Mouse (Mus musculus): Measurements from ENCODE around the gene Atp6v1b1. TPM values are rescaled to one million over a fixed set of nuclear protein-coding genes. Genes with fewer than 3 reads are reported as not detected.
"Not testable (repeated sequence)": the region's sequence is repeated elsewhere in the genome, so short reads cannot be mapped to it uniquely, and the experiment has no call there.

Atp6v1b1 gene
- polyA plus RNA-seq, 1 experiment = not detected

DNA sequence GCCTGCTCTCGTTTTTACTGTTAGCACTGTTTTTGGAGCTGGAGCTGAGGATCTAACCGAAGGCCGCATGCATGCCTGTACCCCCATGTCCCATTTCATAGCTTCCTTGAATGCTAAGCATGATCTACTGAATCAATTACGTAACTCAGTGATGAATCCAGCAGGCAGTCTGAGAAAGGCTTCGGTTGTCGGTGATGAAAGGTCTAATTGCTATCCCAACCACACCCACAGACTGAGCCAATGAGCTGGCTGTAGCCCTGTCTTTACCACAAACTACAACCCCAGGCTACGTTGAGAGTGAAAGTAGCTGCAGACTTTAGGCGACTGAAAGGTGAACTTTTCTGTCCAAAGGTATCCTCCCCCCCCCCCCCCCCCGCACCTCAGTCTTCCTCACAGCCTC lies 31.3 kb downstream of the Atp6v1b1 start:
- Histone ChIP-seq H3K4me3 (ENCODE audit: insufficient read depth, low read length) (peak overlapping the region; percentile 93), H3K4me1 (ENCODE audit: control insufficient read depth, insufficient read depth, low read length) (0 out of 2 replicates have a peak, but pooled peaks cover 3% of the 10 kb centered on the region), H3K27ac (ENCODE audit: insufficient read depth, low read length) (no peak overlapping the region)
- no peak for TF ChIP-seq CTCF (IDR thresholded peaks at IDR 0.05; ENCODE audit: borderline replicate concordance, insufficient read depth, low read length)

DNA sequence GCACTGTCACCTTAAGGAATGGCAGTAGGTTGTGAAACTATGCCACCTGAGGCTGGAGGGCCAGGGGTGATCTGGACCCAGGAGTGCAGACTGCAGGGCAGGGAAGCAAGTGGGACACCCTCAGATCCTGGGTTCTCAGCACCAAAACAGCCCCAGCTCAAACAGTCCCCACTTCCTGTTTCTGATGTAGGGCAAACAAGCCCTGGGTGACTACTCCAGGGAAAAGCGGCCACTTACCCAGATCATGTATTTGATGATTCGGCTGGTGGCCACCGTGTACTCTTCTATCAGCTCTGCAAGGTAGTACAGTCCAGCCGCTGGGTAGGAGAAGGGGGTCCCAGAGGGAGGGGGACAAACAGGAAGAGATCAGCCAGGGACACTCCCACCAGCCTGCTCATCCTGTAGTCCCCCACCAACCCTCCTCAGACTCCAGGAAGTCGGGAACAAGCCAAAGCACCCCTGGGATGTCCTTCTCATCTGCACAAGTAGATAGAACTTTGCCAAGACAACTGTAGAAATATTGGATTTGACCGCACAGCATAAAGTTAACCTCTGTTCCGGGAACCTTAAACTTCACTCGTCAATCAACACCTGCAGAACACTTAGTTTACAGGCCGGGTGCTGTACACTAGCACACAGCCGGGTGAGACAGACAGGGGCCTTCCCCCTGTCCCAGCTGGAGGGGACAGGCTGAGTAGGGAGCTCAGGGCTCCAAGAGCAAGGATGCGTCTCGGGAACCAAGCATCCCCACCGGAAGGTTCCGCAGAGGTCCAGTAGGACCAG lies 32.2 kb downstream of the Atp6v1b1 start:
- Histone ChIP-seq H3K4me3 (ENCODE audit: insufficient read depth, low read length) (peak overlapping the region; percentile 93), H3K4me1 (ENCODE audit: control insufficient read depth, insufficient read depth, low read length) (0 out of 2 replicates have a peak, but pooled peaks cover 3% of the 10 kb centered on the region), H3K27ac (ENCODE audit: insufficient read depth, low read length) (peak overlapping the region; percentile 15; the same call in 1 of the 2 replicates)
- TF ChIP-seq POLR2A (IDR thresholded peaks at IDR 0.05; ENCODE audit: low read depth, low read length) (no peak), CTCF (IDR thresholded peaks at IDR 0.05; ENCODE audit: borderline replicate concordance, insufficient read depth, low read length) (no peak)

DNA sequence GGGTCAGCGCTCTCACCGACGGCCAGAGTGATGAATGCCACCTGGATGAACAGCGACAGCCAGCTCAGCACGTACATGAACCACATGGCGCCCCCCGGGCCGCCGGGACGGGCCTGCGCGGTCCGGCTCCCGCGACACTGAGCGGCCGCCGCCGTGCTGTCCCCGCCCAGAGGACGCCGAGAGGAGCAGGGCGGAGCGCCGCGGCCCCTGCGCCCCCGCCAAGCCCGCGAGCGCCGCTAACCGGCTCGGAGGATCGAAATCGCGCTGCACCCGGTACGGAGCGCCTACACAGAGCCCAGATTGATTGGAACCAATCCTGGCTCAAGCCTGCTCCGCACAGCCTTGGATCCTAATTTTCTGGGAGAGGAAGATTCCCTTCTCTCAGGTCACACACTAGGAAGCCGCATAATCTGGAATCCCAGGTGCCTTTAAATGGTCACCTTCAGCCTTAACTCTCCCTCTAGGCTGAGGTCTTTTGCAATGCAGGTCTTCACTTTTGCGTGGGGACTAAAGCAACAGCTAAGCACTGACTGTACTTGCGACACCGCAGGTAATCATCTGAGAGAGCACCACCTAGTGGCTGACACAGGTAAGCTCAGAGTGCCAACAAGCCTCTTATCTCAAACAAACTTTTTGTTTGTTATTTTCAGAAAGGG lies 33.0 kb downstream of the Atp6v1b1 start, which contains the start of gene Tex261:
TSS of gene Tex261 (minus strand) at position 176 of the 656 bp plus-strand sequence.
- TF ChIP-seq CTCF (IDR thresholded peaks at IDR 0.05; ENCODE audit: borderline replicate concordance, insufficient read depth, low read length) = peak; percentile 80
- TF ChIP-seq POLR2A (IDR thresholded peaks at IDR 0.05; ENCODE audit: low read depth, low read length) = peak; percentile 96
- H3K4me1 ChIP-seq (ENCODE audit: control insufficient read depth, insufficient read depth, low read length) = 0 out of 2 replicates have a peak, but pooled peaks cover 3% of the 10 kb centered on the region
- H3K27ac ChIP-seq (ENCODE audit: insufficient read depth, low read length) = peak within 1 kb of the TSS; percentile 59
- H3K4me3 ChIP-seq (ENCODE audit: insufficient read depth, low read length) = peak within 1 kb of the TSS; percentile 93

DNA sequence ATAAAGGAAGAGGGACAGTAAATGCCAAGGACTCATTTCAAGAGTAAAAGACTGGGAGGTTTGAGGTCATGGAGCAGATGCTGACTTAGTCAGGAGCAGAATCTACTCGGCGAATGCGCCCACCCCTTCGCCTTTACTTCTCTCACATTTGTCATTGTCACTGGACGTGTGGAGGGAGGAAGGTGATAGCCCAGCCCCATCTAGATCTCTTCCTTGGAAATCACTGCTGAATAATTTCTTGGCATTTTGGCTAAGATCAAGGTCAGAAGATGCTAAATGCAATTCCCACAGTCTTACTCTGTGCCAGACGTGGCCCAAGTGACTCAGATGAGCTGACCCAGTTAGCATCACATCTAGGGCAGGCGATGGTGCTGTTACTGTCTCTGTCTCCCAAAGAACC lies 35.5 kb downstream of the Atp6v1b1 start:
- 0 out of 2 replicates have a peak, but pooled peaks cover 3% of the 10 kb centered on the region for H3K4me1 ChIP-seq (ENCODE audit: control insufficient read depth, insufficient read depth, low read length)
- TF ChIP-seq POLR2A (IDR thresholded peaks at IDR 0.05; ENCODE audit: low read depth, low read length) (no peak), CTCF (IDR thresholded peaks at IDR 0.05; ENCODE audit: borderline replicate concordance, insufficient read depth, low read length) (no peak)
- no peak overlapping the region for H3K27ac ChIP-seq (ENCODE audit: insufficient read depth, low read length)
- H3K4me3 ChIP-seq (ENCODE audit: insufficient read depth, low read length) = no peak overlapping the region

DNA sequence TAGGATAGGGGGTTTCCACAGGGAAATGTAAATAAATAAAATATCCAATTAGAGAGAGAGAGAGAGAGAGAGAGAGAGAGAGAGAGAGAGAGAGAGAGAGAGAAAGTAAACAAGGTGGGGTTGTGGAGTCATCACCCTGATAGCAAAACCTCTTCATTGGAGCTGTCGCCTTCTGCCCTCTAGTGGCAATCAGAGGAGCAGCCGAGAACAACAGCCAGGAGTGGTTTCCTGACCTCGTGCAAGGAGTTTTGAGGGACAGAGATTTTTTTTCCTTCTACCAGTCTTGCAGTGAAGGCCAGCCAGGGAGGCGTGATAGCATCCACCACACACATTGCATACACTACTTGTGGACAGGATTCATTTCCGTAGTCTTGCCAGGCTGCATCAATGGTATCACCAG lies 36.2 kb downstream of the Atp6v1b1 start:
- TF ChIP-seq POLR2A (IDR thresholded peaks at IDR 0.05; ENCODE audit: low read depth, low read length) (no peak), CTCF (IDR thresholded peaks at IDR 0.05; ENCODE audit: borderline replicate concordance, insufficient read depth, low read length) (peak; percentile 65; the same call in 1 of the 2 replicates)
- no peaks in the 10 kb centered on the region for H3K4me1 ChIP-seq (ENCODE audit: control insufficient read depth, insufficient read depth, low read length)
- no peak overlapping the region for H3K4me3 ChIP-seq (ENCODE audit: insufficient read depth, low read length)
- no peak overlapping the region for H3K27ac ChIP-seq (ENCODE audit: insufficient read depth, low read length)

DNA sequence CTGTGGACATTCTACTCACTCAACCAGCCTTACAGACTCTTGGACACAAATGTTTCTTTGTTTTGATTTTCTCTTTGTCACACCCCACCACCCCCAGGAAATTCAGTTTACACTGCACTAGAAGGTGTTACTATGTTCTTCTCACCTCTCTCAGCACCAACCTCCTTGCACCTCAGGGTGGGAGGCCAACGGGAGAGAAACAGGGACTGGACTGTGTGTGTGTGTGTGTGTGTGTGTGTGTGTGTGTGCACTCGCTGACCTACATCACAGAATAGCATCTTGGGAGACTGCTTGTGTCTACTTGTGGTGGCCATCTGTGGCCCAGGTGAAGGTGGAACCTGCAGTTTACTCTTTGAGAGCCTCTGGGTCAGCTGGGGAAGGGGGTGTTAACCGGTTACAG lies 43.6 kb downstream of the Atp6v1b1 start:
- H3K4me3 ChIP-seq (ENCODE audit: insufficient read depth, low read length) = no peak overlapping the region
- H3K27ac ChIP-seq (ENCODE audit: insufficient read depth, low read length) = no peak overlapping the region
- no peak for TF ChIP-seq CTCF (IDR thresholded peaks at IDR 0.05; ENCODE audit: borderline replicate concordance, insufficient read depth, low read length)
- no peak for TF ChIP-seq POLR2A (IDR thresholded peaks at IDR 0.05; ENCODE audit: low read depth, low read length)
- H3K4me1 ChIP-seq (ENCODE audit: control insufficient read depth, insufficient read depth, low read length) = peaks cover 1% of the 10 kb centered on the region

DNA sequence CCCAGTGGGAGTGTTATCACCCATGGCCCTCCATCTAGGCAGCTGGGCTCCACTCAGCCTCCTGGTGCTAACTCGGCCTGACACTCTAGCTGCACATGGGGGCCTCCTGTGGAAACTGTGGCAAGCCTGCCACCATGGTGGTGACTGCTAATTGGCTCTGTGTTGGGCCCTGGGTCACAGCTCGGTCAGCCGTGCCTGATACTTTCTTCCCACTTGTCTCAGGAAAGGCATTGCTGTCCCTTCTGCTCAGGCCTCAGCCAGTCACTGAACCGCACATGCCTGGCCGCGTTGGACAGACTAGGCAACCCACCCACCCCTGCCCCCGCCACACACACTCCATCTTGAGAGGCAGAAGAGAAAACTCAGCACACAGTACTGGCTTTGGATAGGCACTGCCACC lies 45.8 kb downstream of the Atp6v1b1 start:
- TF ChIP-seq CTCF (IDR thresholded peaks at IDR 0.05; ENCODE audit: borderline replicate concordance, insufficient read depth, low read length) = no peak
- no peak for TF ChIP-seq POLR2A (IDR thresholded peaks at IDR 0.05; ENCODE audit: low read depth, low read length)
- H3K4me1 ChIP-seq (ENCODE audit: control insufficient read depth, insufficient read depth, low read length) = peaks cover 4% of the 10 kb centered on the region

DNA sequence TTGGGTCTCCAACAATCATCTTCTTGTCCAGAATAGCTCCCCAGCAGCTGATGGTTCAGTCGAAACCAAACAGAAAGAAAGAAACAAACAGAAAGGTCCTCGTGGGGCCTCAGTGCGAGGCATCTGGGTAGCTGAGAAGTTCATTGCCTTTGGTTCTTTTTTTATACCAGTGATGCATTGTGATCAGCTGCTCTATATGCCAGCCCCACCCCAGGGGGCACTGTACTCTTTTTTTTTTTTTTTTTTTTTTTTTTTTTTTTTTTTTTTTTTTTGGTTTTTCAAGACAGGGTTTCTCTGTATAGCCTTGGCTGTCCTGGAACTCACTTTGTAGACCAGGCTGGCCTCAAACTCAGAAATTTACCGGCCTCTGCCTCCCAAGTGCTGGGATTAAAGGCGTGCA lies 47.7 kb downstream of the Atp6v1b1 start:
- not testable (repeated sequence) for H3K4me3 ChIP-seq (ENCODE audit: insufficient read depth, low read length); H3K4me1 ChIP-seq (ENCODE audit: control insufficient read depth, insufficient read depth, low read length); H3K27ac ChIP-seq (ENCODE audit: insufficient read depth, low read length)

More for the DNA sequence above, 45.8 kb downstream of the Atp6v1b1 start:
- Histone ChIP-seq H3K4me3 (ENCODE audit: insufficient read depth, low read length) (no peak overlapping the region), H3K27ac (ENCODE audit: insufficient read depth, low read length) (no peak overlapping the region)

DNA sequence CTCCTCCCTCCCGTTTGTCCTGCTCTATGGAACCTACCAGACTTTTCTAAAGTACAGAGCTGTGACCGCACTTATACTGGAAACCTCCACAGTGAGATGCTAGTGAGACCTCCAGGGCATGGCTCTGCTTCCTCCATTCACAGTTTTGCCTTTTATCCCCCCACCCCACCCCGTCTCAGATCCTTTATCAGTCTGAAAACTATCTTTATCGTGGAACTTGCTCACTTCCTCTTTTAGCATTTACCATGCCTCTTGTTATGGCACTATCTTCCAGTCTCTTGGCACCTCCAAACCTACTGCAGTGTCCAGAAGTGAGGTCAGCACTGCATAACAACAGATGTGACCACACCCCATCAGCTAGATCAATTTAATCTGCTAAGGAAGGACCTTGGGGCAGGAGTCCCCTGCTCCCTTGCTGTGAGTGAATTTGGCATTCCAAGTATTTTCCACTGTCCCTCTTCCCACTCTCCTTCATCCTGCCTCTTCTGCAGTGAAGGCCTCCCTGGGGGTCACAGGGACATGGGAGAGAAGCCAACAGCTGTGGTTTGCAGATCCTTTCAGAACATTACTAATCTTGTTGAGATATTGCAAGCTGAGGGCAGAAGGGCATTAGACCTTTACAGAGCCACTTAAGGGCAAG lies 48.6 kb downstream of the Atp6v1b1 start:
- H3K4me3 ChIP-seq (ENCODE audit: insufficient read depth, low read length) = no peak overlapping the region
- TF ChIP-seq CTCF (IDR thresholded peaks at IDR 0.05; ENCODE audit: borderline replicate concordance, insufficient read depth, low read length) = no peak
- TF ChIP-seq POLR2A (IDR thresholded peaks at IDR 0.05; ENCODE audit: low read depth, low read length) = no peak
- no peak overlapping the region for H3K27ac ChIP-seq (ENCODE audit: insufficient read depth, low read length)
- peaks cover 5% of the 10 kb centered on the region for H3K4me1 ChIP-seq (ENCODE audit: control insufficient read depth, insufficient read depth, low read length)
